Mouse (Mus musculus) MEL (cell line): Measurements from ENCODE around the gene Atg4a. TPM values are rescaled to one million over a fixed set of nuclear protein-coding genes. Genes with fewer than 3 reads are reported as not detected.

ENCODE experiments used
- DNase-seq: peaks from one replicate; pipeline ENCODE4 v3.0.0; 2011; ENCODE audit warnings: low read depth, low spot score
- H3K27ac ChIP-seq: 2 replicates; pipeline ENCODE4 v1.5.1; 2012; ENCODE audit warnings: low read depth, mild to moderate bottlenecking, control low read depth, low read length, moderate library complexity; ENCODE audit not compliant: control insufficient read depth
- H3K27me3 ChIP-seq, 2 experiments: fragments of 150-350 bp in 1 of 2; sonication (generic) in 1 of 2; 2 replicates each; pipeline ENCODE4 v1.6.1; 2012; ENCODE audit warnings: low read length in 2 of 2, mild to moderate bottlenecking in 2 of 2, improper control_type of control experiment in 1 of 2, moderate library complexity in 1 of 2; ENCODE audit not compliant: insufficient read depth in 2 of 2, control insufficient read depth in 1 of 2
- H3K36me3 ChIP-seq, 2 experiments: 2 replicates each; pipeline ENCODE4 v1.6.1; 2012 to 2014; ENCODE audit warnings: low read length in 2 of 2, improper control_type of control experiment in 1 of 2, inconsistent platforms in 1 of 2, mild to moderate bottlenecking in 1 of 2; ENCODE audit not compliant: insufficient read depth in 2 of 2, control insufficient read depth in 1 of 2
- H3K4me1 ChIP-seq, 2 experiments: fragments of 150-350 bp in 1 of 2; sonication (generic) in 1 of 2; 2 replicates each; pipeline ENCODE4 v1.6.1; 2012; ENCODE audit warnings: low read length in 2 of 2, improper control_type of control experiment in 1 of 2, mild to moderate bottlenecking in 1 of 2; ENCODE audit not compliant: insufficient read depth in 2 of 2, control insufficient read depth in 1 of 2
- H3K4me3 ChIP-seq, 2 experiments: fragments of 150-350 bp in 1 of 2; sonication (generic) in 1 of 2; 2 replicates each; pipeline ENCODE4 v1.5.1; 2012; ENCODE audit warnings: low read depth in 2 of 2, low read length in 2 of 2, mild to moderate bottlenecking in 2 of 2, moderate library complexity in 2 of 2, control low read depth in 1 of 2, improper control_type of control experiment in 1 of 2; ENCODE audit not compliant: control insufficient read depth in 1 of 2, insufficient read depth in 1 of 2
- H3K79me2 ChIP-seq: 2 replicates; pipeline ENCODE4 v1.6.1; 2012; ENCODE audit warnings: mild to moderate bottlenecking, low read length, moderate library complexity; ENCODE audit not compliant: control insufficient read depth, poor library complexity, insufficient read depth
- H3K9ac ChIP-seq: 2 replicates; pipeline ENCODE4 v1.6.1; 2012; ENCODE audit warnings: low read depth, mild to moderate bottlenecking, control low read depth, low read length, moderate library complexity; ENCODE audit not compliant: control insufficient read depth, poor library complexity, severe bottlenecking
- H3K9me3 ChIP-seq: fragments of 150-350 bp; sonication (generic); replicated peaks from 2 replicates; pipeline ENCODE4 v1.6.1; 2012; ENCODE audit warnings: mild to moderate bottlenecking, low read length, improper control_type of control experiment, moderate library complexity; ENCODE audit not compliant: insufficient read depth
- BHLHE40 ChIP-seq: IDR thresholded peaks from 2 replicates; pipeline ENCODE4 v1.6.1; 2012; ENCODE audit warnings: low read depth, mild to moderate bottlenecking, inconsistent platforms, low read length, improper control_type of control experiment, borderline replicate concordance
- CHD1 ChIP-seq: IDR thresholded peaks from 2 replicates; pipeline ENCODE4 v1.6.1; 2012; ENCODE audit warnings: low read depth, mild to moderate bottlenecking, inconsistent platforms, low read length, improper control_type of control experiment
- CTCF ChIP-seq, 3 experiments: IDR thresholded peaks in 2 of 3; conservative IDR thresholded peaks in 1 of 3; 2 replicates each; pipeline ENCODE4 v1.5.1; 2011 to 2012; ENCODE audit warnings: low read length in 3 of 3, low read depth in 2 of 3, mild to moderate bottlenecking in 2 of 3, improper control_type of control experiment in 1 of 3, inconsistent platforms in 1 of 3, mixed read lengths in 1 of 3, moderate library complexity in 1 of 3; ENCODE audit not compliant: control insufficient read depth in 1 of 3, insufficient read depth in 1 of 3, poor library complexity in 1 of 3, severe bottlenecking in 1 of 3
- GABPA ChIP-seq: IDR thresholded peaks from 2 replicates; pipeline ENCODE4 v1.6.1; 2012; ENCODE audit warnings: low read depth, mild to moderate bottlenecking, inconsistent platforms, low read length, improper control_type of control experiment, moderate library complexity
- GATA1 ChIP-seq: IDR thresholded peaks from 2 replicates; pipeline ENCODE4 v1.6.1; 2011; ENCODE audit warnings: low read depth, low read length, improper control_type of control experiment
- HCFC1 ChIP-seq: IDR thresholded peaks from 2 replicates; pipeline ENCODE4 v1.6.1; 2012; ENCODE audit warnings: low read depth, mild to moderate bottlenecking, inconsistent platforms, low read length, improper control_type of control experiment, moderate library complexity
- NELFE ChIP-seq: IDR thresholded peaks from 2 replicates; pipeline ENCODE4 v1.6.1; 2011; ENCODE audit warnings: low read depth, low read length, improper control_type of control experiment
- RAD21 ChIP-seq: IDR thresholded peaks from 2 replicates; pipeline ENCODE4 v1.6.1; 2011; ENCODE audit warnings: mild to moderate bottlenecking, low read depth, low read length, improper control_type of control experiment
- SMC3 ChIP-seq: IDR thresholded peaks from 2 replicates; pipeline ENCODE4 v1.6.1; 2011; ENCODE audit warnings: low read depth, low read length, improper control_type of control experiment
- TAL1 ChIP-seq: IDR thresholded peaks from 2 replicates; pipeline ENCODE4 v1.6.1; 2012; ENCODE audit warnings: mild to moderate bottlenecking, inconsistent platforms, low read length, moderate library complexity, mixed read lengths
- TBP ChIP-seq: IDR thresholded peaks from 2 replicates; pipeline ENCODE4 v1.8.0; 2011; ENCODE audit warnings: low read depth, low read length, improper control_type of control experiment
- TCF12 ChIP-seq: IDR thresholded peaks from 2 replicates; pipeline ENCODE4 v1.6.1; 2014; ENCODE audit warnings: low read depth, mild to moderate bottlenecking, inconsistent platforms, low read length, improper control_type of control experiment, moderate library complexity
- USF2 ChIP-seq, 2 experiments: IDR thresholded peaks; 2 replicates each; pipeline ENCODE4 v1.6.1; 2011 to 2012; ENCODE audit warnings: improper control_type of control experiment in 2 of 2, low read length in 2 of 2, borderline replicate concordance in 1 of 2, inconsistent platforms in 1 of 2, low read depth in 1 of 2, mild to moderate bottlenecking in 1 of 2; ENCODE audit not compliant: insufficient read depth in 1 of 2
- ZC3H11A ChIP-seq: IDR thresholded peaks from 2 replicates; pipeline ENCODE4 v1.6.1; 2012; ENCODE audit warnings: low read depth, mild to moderate bottlenecking, inconsistent platforms, low read length, improper control_type of control experiment
- polyA plus RNA-seq, 2 experiments: library from polyadenylated mRNA; stranded (reverse) in 1 of 2; unstranded in 1 of 2; fragments of >175 nt in 1 of 2; fragments of >200 nt in 1 of 2; gene quantifications; 2 replicates each; pipeline versions ENCODE4 v1.2.1 to v1.2.4; 2012; ENCODE audit warnings: low replicate concordance in 2 of 2, low read depth in 1 of 2; ENCODE audit not compliant: insufficient read length in 2 of 2, insufficient read depth in 1 of 2, missing spikeins in 1 of 2
- total RNA-seq: library from RNA; depleted of rRNA; stranded (reverse); fragments of 300-350 nt; gene quantifications from 2 replicates; pipeline ENCODE4 v1.2.3, GENCODE M21; 2012

Gene Atg4a
- total and polyA plus RNA-seq, 3 experiments = 16.3 to 20.7 TPM; not detected in 1

GRCm38 (mm10) chrX:141175353-141175752 lies 218.6 kb downstream of the Atg4a start:
- peak; percentile 69 for DNase-seq

GRCm38 (mm10) chrX:141195036-141195435 lies 238.3 kb downstream of the Atg4a start:
- Histone ChIP-seq H3K9ac (no peak overlapping the region), H3K27me3 (peaks cover 2% of the 10 kb centered on the region in 2 experiments; a peak in 2 of 4 replicates), H3K27ac (no peak overlapping the region), H3K36me3 (no peaks in the 10 kb centered on the region), H3K4me3 (no peak overlapping the region), H3K9me3 (no peaks in the 10 kb centered on the region), H3K79me2 (no peaks in the 10 kb centered on the region), H3K4me1 (no peaks in the 10 kb centered on the region)
- TF ChIP-seq TAL1 = no peak
- TF ChIP-seq GABPA = no peak
- TF ChIP-seq GATA1 = no peak
- TF ChIP-seq NELFE = no peak
- no peak for TF ChIP-seq CHD1
- no peak for TF ChIP-seq TBP
- TF ChIP-seq HCFC1 = no peak
- no peak for TF ChIP-seq TCF12
- DNase-seq = no peak

More at GRCm38 (mm10) chrX:141175353-141175752, 218.6 kb downstream of the Atg4a start:
- no peaks in the 10 kb centered on the region for H3K36me3 ChIP-seq
- TF ChIP-seq HCFC1 (no peak), RAD21 (peak; percentile 47), CTCF (IDR thresholded peaks at IDR 0.05 in 2 of 3, conservative IDR thresholded peaks at IDR 0.05 in 1 of 3; ENCODE audit: control insufficient read depth in 1 of 3, insufficient read depth in 1 of 3, low read depth in 2 of 3, low read length in 3 of 3, poor library complexity in 1 of 3, severe bottlenecking in 1 of 3) (peak; percentile 55 to 67 (median 60)), SMC3 (peak; percentile 51)
- H3K27me3 ChIP-seq = peaks cover 0 to 2% of the 10 kb centered on the region in 2 experiments; a peak in 1 of 4 replicates
- no peak overlapping the region for H3K4me3 ChIP-seq
- H3K4me1 ChIP-seq = no peaks in the 10 kb centered on the region
- no peak overlapping the region for H3K27ac ChIP-seq
- no peaks in the 10 kb centered on the region for H3K79me2 ChIP-seq
- no peak overlapping the region for H3K9ac ChIP-seq
- no peaks in the 10 kb centered on the region for H3K9me3 ChIP-seq

- Histone ChIP-seq H3K27ac (no peak overlapping the region), H3K27me3 (peaks cover 2 to 5% of the 10 kb centered on the region in 2 experiments; a peak in 3 of 4 replicates), H3K36me3 (no peaks in the 10 kb centered on the region), H3K4me3 (no peak overlapping the region), H3K79me2 (no peaks in the 10 kb centered on the region), H3K9me3 (no peaks in the 10 kb centered on the region), H3K4me1 (no peaks in the 10 kb centered on the region), H3K9ac (no peak overlapping the region)
- TF ChIP-seq USF2 (IDR thresholded peaks at IDR 0.05; ENCODE audit: borderline replicate concordance in 1 of 2, insufficient read depth in 1 of 2, low read depth in 1 of 2, low read length in 2 of 2) = no peak
- no peak for TF ChIP-seq SMC3
- no peak for TF ChIP-seq ZC3H11A
- no peak for TF ChIP-seq BHLHE40
- no peak for DNase-seq
Observed at GRCm38 (mm10) chrX:141198993-141199392, 242.3 kb downstream of the Atg4a start.
